Mouse (Mus musculus): ENCODE results near the gene Btg4. TPM values are rescaled to one million over a fixed set of nuclear protein-coding genes. Genes with fewer than 3 reads are reported as not detected.

Gene Btg4
- polyA plus RNA-seq, 1 experiment = not detected

DNA sequence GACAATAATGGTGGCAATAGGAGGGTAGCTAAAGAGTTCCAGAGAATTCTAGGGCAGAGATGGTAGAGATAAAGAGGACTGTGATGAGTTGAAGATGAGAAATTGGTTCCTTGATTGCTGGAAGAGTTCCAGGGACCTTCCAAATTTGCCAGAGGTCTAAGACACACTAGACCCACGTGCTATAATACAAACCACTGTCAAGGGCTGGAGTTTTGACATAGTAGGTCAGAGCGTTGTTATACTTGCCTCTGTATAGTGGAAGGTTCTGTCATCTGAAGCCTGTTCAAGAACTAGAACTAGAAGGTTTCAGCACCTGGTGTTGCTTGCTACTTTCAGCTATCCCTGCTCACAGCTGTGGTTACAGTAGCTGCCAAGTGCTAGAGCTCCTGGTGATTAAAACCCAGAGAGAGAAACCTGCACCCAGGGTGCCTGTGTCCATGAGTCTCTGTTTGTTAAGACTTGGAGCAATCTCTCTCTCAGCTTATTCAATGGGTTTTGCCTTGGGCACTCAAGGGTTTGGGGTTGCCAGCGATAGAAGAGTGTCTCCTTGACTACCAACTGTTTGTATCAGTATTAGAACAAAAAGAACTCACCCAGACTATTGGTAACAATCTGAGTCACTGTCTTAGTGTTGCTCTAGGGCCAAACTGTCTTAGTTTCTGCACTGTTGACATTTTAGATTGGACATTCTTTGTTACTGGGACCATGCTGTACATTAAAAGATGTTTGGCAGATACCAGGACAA, 27.7 kb upstream of the Btg4 start:
- Histone ChIP-seq H3K4me3 (replicated peaks) (no peak overlapping the region), H3K9me3 (ENCODE audit: control insufficient read depth, low read length) (no peaks in the 10 kb centered on the region), H3K27me3 (ENCODE audit: control insufficient read depth) (peaks cover 7% of the 10 kb centered on the region), H3K36me3 (ENCODE audit: control insufficient read depth) (no peaks in the 10 kb centered on the region), H3K4me1 (ENCODE audit: control insufficient read depth) (no peaks in the 10 kb centered on the region)
- TF ChIP-seq GATA1 (IDR thresholded peaks at IDR 0.05; ENCODE audit: low read length) = no peak
- no peak for TF ChIP-seq TAL1 (IDR thresholded peaks at IDR 0.05; ENCODE audit: low read length)

DNA sequence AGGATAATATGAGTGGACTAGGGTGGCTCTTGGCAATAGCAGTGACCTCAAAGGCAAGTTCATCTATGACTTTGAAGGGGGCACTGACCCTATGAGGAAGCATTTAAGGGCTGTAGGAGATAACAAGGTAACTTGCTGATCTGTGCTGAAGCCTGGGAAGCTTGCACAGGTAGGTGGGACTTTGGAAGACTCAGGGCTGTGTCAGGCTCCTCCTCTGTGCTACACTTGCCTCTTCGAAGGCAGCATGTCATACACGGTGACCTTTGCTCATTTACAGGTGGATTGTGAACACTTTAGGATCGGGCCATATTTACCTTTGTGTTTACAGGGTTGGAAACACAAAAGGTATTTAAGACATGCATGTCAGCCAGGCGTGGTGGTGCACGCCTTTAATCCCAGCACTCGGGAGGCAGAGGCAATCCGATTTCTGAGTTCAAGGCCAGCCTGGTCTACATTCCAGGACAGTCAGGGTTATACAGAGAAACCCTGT, 19.2 kb upstream of the Btg4 start:
- TF ChIP-seq TAL1 (IDR thresholded peaks at IDR 0.05; ENCODE audit: low read length) = no peak
- TF ChIP-seq GATA1 (IDR thresholded peaks at IDR 0.05; ENCODE audit: low read length) = no peak

DNA sequence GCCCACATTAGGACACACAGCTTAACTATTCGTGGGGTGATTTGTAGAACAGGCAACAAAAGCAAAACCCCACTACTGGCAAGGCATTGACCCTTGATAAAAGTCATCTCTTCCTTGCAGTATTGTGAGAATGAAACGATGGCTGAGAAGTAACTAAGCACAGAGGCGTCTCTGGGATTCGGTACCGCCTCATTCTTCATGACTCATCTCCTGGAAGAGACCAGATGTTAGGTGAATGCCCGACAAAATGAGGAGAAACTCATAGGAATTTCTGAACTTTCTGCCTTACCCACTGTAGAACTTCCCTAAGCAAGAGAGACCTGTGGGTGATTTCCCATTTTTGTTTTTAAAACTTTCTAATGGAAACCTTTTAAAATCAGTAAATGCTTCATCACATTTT, 18.6 kb upstream of the Btg4 start:
- H3K27me3 ChIP-seq (ENCODE audit: control insufficient read depth) = no peaks in the 10 kb centered on the region
- TF ChIP-seq TAL1 (IDR thresholded peaks at IDR 0.05; ENCODE audit: low read length) = no peak
- no peak for TF ChIP-seq GATA1 (IDR thresholded peaks at IDR 0.05; ENCODE audit: low read length)
- H3K9me3 ChIP-seq (ENCODE audit: control insufficient read depth, low read length) = no peaks in the 10 kb centered on the region
- H3K4me1 ChIP-seq (ENCODE audit: control insufficient read depth) = no peaks in the 10 kb centered on the region
- no peak overlapping the region for H3K4me3 ChIP-seq (replicated peaks)
- no peaks in the 10 kb centered on the region for H3K36me3 ChIP-seq (ENCODE audit: control insufficient read depth)

More for the DNA sequence above, 19.2 kb upstream of the Btg4 start:
- Histone ChIP-seq H3K4me3 (replicated peaks) (no peak overlapping the region), H3K4me1 (ENCODE audit: control insufficient read depth) (no peaks in the 10 kb centered on the region), H3K27me3 (ENCODE audit: control insufficient read depth) (no peaks in the 10 kb centered on the region), H3K36me3 (ENCODE audit: control insufficient read depth) (no peaks in the 10 kb centered on the region), H3K9me3 (ENCODE audit: control insufficient read depth, low read length) (no peaks in the 10 kb centered on the region)

DNA sequence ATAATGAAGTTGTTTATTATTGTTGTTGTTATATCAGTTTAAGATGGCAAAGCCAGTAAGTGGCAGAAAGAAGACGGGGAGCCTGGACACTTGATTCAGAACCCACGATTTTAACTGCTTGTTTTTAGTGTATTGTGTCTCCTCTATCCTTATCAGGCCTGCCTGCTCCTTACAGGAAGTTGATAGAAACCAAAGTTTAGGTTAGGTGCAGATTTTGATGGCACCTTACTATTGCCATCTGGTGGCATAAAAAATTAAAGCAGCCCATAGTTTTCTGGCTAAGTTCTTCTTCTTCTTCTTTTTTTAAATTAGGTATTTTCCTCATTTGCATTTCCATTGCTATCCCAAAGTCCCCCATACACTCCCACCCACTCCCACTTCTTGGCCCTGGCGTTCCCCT, 8.5 kb upstream of the Btg4 start:
- H3K27me3 ChIP-seq (ENCODE audit: control insufficient read depth) = no peaks in the 10 kb centered on the region
- H3K4me3 ChIP-seq (replicated peaks) = no peak overlapping the region
- no peak for TF ChIP-seq GATA1 (IDR thresholded peaks at IDR 0.05; ENCODE audit: low read length)
- no peak for TF ChIP-seq TAL1 (IDR thresholded peaks at IDR 0.05; ENCODE audit: low read length)
- no peaks in the 10 kb centered on the region for H3K9me3 ChIP-seq (ENCODE audit: control insufficient read depth, low read length)
- no peaks in the 10 kb centered on the region for H3K36me3 ChIP-seq (ENCODE audit: control insufficient read depth)
- no peaks in the 10 kb centered on the region; the same call in 1 of the 2 replicates for H3K4me1 ChIP-seq (ENCODE audit: control insufficient read depth)

DNA sequence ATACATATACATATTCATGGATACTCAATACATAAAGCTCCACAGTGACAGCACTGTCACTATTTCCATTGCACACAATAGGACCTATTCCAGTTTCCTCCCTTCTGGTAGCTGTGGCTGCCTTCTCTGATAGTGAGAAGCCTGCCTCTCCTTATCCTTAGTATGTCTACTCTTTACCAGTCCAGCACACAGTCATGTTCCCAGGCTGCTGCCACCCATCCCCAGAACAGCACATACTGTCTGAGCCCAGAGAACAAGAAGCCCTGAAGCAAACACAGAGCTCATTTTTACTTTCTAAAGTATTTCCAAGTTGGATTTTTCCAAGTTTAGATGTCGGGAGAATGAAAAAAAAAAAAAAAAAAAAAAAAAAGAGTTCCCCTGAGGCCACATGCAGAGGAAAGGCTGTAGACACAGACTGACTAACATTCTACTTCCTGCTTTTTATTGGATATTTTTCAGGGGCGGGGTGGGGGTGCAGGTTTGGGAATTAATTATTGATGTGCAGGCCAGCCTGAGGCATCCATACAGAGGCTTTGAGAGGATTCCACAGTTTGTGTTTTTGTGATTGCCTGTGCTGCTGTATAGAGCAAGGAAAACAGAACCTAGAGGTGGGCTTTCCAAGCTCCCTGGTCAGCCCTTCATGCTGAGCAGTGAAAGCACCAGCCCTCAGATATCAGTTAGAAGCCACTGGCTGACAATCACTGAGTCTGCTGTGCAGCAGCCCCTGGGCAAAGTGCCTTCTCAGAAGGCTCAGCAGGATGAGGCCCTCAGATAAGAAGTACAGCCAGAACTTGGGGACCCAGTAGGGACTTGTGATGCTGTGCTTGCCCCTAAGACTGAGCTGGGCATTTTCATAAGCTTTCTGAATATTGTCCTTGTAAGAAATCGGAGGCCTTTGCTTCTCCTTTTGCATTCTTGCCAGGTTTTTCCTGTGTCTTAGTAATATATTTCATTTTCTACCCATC, 4.1 kb upstream of the Btg4 start:
- Histone ChIP-seq H3K4me3 (replicated peaks) (no peak overlapping the region), H3K9me3 (ENCODE audit: control insufficient read depth, low read length) (no peaks in the 10 kb centered on the region), H3K27me3 (ENCODE audit: control insufficient read depth) (no peaks in the 10 kb centered on the region), H3K36me3 (ENCODE audit: control insufficient read depth) (no peaks in the 10 kb centered on the region), H3K4me1 (ENCODE audit: control insufficient read depth) (no peaks in the 10 kb centered on the region; the same call in 1 of the 2 replicates)
- TF ChIP-seq GATA1 (IDR thresholded peaks at IDR 0.05; ENCODE audit: low read length) (no peak), TAL1 (IDR thresholded peaks at IDR 0.05; ENCODE audit: low read length) (no peak)

DNA sequence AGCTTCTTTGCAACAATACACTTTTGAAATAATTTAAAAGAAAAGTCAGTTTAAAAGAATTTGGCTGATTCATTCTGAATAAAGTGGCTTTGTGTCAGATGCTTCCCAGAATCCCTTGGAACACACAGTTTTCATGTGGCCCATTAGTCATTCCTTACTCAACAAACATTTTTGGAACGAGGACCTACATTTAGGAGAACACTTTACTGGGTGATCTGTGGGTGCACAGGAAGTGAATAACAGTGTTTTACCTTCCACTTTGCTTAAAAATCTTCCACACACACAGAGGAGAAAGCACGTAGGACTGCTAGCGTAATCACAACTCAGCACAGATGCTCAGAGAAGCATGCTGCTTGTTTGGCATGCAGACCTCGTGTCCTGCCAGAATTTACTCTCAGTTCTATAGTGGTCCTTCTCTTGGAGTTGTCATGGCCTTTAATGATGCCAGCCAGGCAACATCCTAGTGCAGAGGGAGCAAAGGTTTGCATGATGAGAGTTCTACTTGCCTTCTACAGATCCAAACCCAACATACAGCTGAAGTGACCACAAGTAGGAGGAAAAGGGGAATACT, 1.7 kb upstream of the Btg4 start:
- Histone ChIP-seq H3K27me3 (ENCODE audit: control insufficient read depth) (no peaks in the 10 kb centered on the region), H3K36me3 (ENCODE audit: control insufficient read depth) (no peaks in the 10 kb centered on the region), H3K9me3 (ENCODE audit: control insufficient read depth, low read length) (no peaks in the 10 kb centered on the region), H3K4me3 (replicated peaks) (no peak overlapping the region), H3K4me1 (ENCODE audit: control insufficient read depth) (no peaks in the 10 kb centered on the region; the same call in 1 of the 2 replicates)
- TF ChIP-seq TAL1 (IDR thresholded peaks at IDR 0.05; ENCODE audit: low read length) (no peak), GATA1 (IDR thresholded peaks at IDR 0.05; ENCODE audit: low read length) (no peak)

DNA sequence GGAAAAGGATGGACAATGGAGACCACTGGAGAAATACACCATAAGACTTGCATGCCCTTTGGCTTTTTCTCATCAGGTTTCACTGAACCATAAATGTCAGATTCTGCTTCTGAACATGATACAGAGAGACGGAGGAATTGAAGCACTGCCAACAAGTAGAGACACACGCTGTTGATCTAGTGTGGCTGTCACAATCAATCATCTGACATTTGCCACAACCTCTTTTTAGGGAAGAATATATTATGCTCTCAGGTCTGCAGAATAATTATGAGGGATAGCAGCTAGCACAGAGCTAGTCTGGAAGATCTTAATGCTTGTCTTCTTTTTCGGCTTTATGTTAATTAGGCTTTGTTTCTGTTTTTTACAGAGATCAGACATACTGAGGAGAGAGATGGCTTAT, 7.5 kb downstream of the Btg4 start:
- Histone ChIP-seq H3K36me3 (ENCODE audit: control insufficient read depth) (no peaks in the 10 kb centered on the region), H3K9me3 (ENCODE audit: control insufficient read depth, low read length) (no peaks in the 10 kb centered on the region), H3K4me1 (ENCODE audit: control insufficient read depth) (no peaks in the 10 kb centered on the region; the same call in 1 of the 2 replicates), H3K27me3 (ENCODE audit: control insufficient read depth) (no peaks in the 10 kb centered on the region), H3K4me3 (replicated peaks) (no peak overlapping the region)
- TF ChIP-seq TAL1 (IDR thresholded peaks at IDR 0.05; ENCODE audit: low read length) (no peak), GATA1 (IDR thresholded peaks at IDR 0.05; ENCODE audit: low read length) (no peak)

DNA sequence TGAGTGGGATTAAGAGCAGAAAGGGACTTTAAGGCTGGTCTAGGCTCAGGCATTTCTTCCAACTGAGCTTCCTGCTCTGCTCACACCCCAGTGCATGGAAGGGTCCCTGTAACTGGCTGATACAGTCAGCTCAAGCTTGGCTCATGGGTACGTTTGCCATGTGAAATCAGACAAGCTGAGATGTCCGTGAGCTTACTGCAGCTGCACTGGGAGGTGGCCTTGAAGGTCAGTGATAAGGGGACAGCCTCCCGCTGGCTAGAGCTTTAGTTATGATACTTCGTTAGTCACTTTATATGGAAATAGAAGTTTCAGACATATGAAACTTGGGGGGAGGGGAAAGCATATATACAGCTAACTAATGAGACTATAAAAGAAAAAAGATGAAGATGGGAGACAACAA, 10.1 kb downstream of the Btg4 start:
- Histone ChIP-seq H3K27me3 (ENCODE audit: control insufficient read depth) (peaks cover 8% of the 10 kb centered on the region), H3K4me3 (replicated peaks) (no peak overlapping the region), H3K36me3 (ENCODE audit: control insufficient read depth) (no peaks in the 10 kb centered on the region), H3K9me3 (ENCODE audit: control insufficient read depth, low read length) (no peaks in the 10 kb centered on the region), H3K4me1 (ENCODE audit: control insufficient read depth) (peaks cover 3% of the 10 kb centered on the region)
- TF ChIP-seq TAL1 (IDR thresholded peaks at IDR 0.05; ENCODE audit: low read length) = no peak
- TF ChIP-seq GATA1 (IDR thresholded peaks at IDR 0.05; ENCODE audit: low read length) = no peak

DNA sequence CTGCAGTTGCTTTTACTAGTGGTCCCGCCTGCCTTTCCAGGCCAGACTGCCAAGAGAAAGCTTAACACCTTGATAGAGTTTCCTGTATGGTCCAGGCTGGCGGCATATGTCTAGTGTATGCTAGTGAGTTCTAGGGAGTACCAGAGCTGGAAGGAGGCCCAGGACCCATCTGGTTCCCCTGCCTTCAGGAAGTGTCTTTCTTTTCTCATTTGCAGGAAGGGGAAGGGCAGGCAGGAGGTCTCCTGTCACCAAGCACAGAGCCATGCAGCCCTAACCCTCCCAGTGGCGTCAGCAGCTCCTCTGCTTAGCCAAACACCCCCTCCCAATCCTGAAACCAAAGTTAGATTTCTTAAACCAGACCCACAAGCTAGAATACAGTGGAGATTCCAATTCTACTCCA, 15.1 kb downstream of the Btg4 start:
- TF ChIP-seq GATA1 (IDR thresholded peaks at IDR 0.05; ENCODE audit: low read length) (no peak), TAL1 (IDR thresholded peaks at IDR 0.05; ENCODE audit: low read length) (no peak)
- peaks cover 21% of the 10 kb centered on the region for H3K4me1 ChIP-seq (ENCODE audit: control insufficient read depth)
- no peak overlapping the region for H3K4me3 ChIP-seq (replicated peaks)
- no peaks in the 10 kb centered on the region for H3K9me3 ChIP-seq (ENCODE audit: control insufficient read depth, low read length)
- no peaks in the 10 kb centered on the region for H3K36me3 ChIP-seq (ENCODE audit: control insufficient read depth)
- H3K27me3 ChIP-seq (ENCODE audit: control insufficient read depth) = peaks cover 21% of the 10 kb centered on the region

Measured in erythroblast, embryonic 14.5 days (primary cell).